Mouse (Mus musculus) ovary, postnatal 10 days (tissue): Measurements from ENCODE around the gene Adk.
A peak's percentile ranks its signal among the peaks of the same experiment; 100 is the strongest.
"Not testable (repeated sequence)": the region's sequence is repeated elsewhere in the genome, so short reads cannot be mapped to it uniquely, and the experiment has no call there.

Experiments used
- DNase-seq: peaks from one replicate; pipeline ENCODE4 v3.0.0; 2022; ENCODE audit warnings: low spot score

Gene Adk

GRCm38 (mm10) chr14:21064321-21064720, 11.9 kb downstream of the Adk start:
- no peak for DNase-seq

DNA sequence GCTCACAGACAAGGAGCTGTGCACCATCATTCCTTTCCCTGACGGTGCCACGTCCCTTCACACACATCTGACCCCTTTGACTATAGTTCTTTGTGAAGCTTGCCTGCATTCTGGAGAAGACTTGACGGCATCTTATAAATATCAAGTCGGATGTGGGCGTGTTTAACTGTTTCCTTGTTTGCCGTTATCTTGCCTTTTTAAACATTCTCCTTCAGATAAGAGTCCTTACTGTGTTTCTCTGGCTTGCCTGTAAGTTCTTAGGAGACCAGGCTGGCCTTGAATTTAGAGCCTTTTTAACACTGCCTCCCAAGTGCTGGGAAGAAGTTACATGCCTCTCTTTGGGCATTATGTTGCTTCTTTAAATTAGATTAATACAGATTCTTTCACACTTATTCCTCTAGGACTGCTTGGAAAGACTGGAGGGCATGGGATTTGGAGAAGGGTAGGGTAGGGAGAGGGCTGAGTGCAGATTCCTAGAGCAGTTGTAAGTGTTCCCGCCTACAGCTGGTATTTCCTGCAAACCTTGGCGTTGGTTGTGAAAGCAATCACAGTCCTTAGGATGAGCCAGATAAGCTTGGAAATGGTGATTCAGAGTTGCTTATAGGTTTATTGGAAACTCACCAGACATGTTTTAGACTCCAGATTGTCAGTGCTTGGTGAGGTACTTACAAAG, 13.3 kb downstream of the Adk start:
- no peak for DNase-seq

GRCm38 (mm10) chr14:21069594-21069993, 17.2 kb downstream of the Adk start:
- DNase-seq, result no peak

GRCm38 (mm10) chr14:21073981-21074380, 21.6 kb downstream of the Adk start:
- DNase-seq, result no peak

DNA sequence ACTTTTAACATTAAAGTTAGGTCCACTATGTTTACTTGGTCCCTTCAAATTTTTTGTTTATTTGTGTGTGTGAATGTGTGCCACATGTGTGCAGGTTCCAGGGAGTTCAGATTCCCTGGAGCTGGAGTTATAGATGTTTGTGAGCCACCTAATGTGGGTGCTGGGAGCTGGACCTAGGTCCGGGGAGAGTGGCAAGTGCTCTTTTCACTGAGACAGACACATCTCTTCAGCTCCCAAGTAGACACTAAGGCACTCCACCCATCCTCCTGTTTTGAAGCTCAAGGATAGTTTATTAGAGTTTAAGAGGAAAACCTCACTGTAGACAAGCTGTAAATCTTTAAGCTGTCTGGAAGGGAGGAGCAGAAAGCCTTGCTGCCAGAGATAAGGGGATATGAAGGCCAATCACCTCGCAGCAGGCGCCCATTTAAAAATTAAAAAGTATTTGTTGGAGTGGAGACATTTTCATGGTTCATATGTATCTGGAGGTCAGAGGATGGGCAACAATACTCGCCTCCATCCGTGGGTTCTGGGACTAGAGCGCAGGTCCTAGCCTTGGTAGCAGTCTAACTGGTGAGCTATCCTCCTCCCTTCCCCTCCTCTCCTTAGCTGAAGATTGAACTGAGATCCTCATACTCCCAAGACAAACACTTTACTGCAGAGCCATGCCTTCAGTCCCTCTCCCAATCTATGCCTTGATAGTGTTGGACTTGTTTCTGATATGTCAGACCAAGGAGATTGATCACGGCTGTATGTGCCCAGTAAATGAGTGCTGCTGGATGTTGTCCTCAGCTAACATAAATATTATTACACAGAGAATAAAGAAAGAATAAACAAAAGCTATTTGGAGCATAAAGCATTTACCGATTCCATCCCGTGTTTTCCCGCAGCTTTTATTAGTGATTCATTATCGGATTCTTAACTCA, 22.3 kb downstream of the Adk start:
- DNase-seq, result no peak

DNA sequence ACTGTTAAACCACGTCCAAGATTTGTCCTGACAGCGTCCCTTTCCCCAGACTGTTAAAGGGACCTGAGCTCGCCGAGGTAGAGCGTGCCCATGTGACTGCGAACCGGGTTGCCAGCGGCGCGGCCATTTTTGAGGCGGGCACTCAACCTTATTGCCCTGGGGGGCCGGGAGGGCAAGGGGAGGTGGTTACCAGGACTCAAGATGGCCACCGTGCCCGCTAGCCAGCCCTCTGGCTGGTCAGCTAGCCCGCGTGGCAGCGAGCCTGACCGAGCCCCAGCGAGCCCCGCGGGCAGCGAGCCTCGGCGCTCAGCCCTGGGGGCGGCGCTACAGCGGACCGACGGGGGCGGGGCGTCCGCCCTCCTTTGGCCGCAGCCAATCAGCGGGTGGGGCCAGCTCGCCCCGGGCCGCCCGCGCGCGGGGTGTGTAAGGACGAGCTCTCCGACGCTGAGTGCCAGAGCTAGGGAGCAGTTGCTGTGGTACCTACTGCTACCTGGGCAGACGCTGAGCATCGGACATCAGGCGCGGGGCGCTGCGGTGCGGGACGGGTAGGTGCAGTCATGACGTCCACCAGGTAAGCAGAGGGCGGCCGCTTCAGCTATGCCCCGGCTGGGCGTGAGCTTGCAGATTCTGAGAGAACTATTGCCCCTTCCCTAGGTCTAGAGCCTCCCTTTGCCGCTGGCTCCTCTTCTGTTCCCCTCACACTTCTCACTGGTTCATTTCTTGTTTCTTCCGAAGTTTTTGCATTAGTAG, 23.6 kb downstream of the Adk start:
- peak; percentile 82 for DNase-seq

GRCm38 (mm10) chr14:21076501-21077194, 24.3 kb downstream of the Adk start:
- DNase-seq, result no peak

DNA sequence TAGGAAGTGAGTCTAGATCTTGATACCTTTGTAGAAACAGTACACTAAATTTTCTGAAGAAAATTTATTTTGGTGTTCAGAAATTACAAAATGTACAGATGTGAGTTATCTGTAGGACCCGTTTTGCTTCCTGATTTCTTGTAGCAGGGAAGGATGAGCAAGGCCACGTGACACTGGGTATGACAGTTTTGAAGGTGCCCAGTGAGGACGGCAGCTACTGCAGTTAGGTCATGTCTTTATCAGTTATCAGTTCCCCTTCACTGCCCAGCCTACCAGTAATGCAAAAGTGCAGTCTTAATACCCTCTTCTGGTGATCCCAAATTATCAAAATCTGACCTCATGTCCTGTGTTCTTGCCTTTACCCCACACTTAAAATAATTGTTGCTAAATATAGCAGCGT, 25.6 kb downstream of the Adk start:
- DNase-seq, result no peak

DNA sequence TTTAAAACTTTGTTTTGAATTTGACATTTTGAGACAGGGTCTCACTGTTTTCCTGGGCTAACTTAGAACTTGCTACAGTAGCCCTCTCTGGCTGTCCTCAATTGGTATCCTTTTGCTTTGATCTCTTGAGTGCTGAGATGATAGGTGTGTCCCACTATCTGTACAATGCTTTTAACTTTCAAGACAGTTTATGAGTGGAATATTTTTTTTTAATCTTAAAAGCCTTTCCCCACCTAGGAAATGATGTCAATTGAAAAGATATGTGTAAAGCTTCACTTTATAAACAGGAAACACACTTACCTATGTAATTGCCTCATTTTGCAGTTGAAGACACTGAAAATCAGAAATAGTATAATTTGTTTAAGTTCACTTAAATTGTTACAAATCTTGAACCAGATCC, 26.1 kb downstream of the Adk start:
- no peak for DNase-seq

GRCm38 (mm10) chr14:21082823-21083222, 30.4 kb downstream of the Adk start:
- DNase-seq, result no peak

GRCm38 (mm10) chr14:21085666-21086065, 33.3 kb downstream of the Adk start:
- DNase-seq, result no peak

DNA sequence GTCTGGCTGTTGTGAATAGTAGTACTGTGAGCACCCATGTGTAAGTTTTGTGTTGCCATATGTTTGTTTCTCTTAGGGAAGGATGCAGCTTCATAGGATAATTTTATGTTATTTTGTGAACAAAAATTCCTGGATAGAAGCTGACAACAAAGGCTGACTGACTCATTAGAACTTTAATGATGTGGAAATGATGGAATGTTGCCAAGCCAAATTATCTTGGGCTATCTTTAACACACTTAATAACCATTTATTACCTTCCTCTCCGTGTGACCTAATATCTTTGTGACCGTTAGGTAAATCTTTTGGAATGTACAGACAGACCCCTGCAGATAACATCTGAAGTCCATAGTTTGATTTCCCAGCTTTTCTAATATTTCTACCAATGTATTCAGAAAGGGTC, 33.7 kb downstream of the Adk start:
- DNase-seq, result no peak

DNA sequence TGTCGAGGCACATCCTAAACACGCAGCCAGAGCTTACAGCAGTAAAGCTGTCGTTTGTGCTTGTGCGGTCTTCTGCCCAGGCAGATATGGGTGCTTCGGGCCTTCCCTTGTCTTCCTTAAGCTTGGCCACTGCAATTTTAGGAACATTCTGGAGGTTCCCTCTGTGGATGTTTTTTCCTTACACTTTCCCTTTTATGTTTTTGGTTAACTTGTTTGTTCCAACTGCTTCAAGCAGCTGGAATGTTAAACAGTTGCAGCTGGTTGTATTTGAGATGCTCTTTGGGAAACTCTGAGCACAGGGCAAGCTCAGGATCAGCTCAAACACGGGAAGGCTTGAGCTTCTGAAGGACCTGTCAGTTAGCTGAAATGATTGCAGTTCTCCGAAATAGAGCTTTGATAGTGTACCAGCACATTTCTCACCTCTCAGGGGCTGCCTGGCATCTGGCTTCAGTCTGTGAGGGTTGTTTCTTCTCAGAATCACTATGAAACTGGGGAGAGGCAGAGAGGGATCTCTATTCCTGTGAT, 34.5 kb downstream of the Adk start:
- DNase-seq, result no peak

DNA sequence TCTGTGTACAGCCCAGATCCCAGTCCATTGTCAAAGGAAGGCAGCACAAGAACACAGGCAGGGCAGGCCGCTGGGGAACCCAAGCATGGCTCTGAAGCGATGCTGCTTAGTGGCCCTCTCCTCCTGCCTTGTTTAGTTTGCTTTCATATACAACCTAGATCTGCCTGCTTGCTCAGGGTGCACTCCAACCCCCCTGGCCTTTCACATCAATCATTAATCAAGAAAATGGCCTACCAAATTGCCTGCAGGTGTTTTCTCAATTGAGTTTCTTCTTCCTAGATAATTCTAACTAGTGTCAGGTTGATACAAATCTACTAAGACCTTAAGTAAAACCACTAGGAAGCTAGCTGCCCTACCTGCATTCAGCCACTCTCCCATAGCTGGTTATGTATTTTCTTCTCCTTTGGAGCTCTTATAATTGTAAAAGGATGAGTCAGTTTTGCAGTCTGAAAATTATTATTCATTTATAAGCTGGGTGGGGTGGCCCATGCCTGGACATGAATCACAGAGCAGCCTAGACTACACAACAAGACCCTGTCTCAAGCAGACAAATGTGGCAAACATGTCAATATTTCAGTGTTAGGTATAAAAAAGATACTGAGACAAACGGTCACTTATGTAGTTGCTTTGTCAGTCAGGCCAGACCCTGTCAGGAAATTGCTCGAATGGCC, 35.2 kb downstream of the Adk start:
- no peak for DNase-seq

DNA sequence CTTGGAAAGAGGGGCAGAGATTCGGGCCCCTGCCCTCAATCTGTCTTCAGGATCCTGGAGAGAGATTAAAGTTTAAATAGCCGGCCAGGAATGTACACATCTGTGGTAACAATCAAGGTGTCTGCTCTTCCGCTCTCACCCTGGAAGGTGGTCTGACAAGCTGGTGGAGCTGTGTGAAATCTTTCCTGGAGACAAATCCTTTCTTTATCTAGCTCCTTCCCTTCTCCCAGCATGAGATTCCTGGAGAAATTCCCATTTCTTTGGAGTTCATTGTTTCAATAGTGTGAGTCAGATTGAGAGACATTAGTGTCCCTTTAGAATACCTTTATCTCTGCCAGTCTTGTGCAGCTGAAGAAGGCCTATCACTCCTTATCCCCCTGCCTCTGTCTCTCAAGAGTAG, 36.4 kb downstream of the Adk start:
- no peak for DNase-seq

GRCm38 (mm10) chr14:21090400-21090799, 38.0 kb downstream of the Adk start:
- DNase-seq, result no peak

GRCm38 (mm10) chr14:21090930-21091486, 38.6 kb downstream of the Adk start:
- no peak for DNase-seq

DNA sequence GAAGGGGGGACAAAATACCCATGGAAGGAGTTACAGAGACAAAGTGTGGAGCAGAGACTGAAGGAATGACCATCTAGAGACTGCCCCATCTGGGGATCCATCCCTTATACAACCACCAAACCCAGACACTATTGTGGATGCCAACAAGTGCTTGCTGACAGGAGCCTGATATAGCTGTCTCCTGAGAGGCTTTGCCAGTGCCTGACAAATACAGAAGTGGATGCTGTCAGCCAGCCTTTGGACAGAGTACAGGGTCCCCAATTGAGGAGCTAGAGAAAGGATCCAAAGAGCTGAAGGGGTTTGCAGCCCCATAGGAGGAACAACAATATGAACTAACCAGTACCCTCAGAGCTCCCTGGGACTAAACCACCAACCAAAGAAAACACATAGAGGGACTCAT, 41.8 kb downstream of the Adk start:
- not testable (repeated sequence) for DNase-seq

DNA sequence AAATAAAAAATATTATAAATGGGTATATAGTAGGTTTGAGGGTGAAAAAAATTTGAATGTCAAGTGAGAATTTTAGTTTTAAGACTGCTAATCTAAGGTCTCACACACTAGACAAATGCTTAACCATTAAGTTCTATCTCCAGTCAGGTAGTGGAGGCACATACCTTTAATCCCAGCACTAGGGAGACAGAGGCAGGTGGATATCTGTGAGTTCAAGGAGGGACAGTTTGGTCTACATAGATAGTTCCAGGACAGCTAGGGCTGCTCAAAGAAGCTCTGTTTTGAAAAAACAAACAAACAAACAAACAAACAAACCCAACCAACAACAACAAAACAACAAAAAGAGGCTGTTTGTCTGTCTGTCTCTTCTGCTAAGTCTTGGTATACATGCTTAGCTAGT, 43.9 kb downstream of the Adk start:
- DNase-seq, result no peak

DNA sequence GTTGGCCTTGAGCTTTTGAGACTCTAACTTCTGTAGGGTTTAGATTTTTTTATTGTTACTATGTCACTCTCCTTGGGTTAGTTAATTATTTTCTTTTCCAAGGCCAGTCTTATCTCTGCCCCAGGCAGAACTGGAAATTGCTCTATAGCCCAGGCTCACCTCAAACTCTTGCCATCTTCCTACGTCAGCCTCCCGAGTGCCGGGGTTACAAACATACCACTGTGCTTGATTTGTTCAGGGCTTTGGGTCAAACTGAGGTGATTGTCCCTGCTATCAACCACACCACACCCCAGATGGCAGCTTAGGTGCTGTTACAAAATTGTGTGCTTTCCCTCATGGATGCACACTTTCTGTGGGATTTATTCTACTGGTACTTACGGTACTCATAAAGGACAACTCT, 44.3 kb downstream of the Adk start:
- DNase-seq, result no peak

- no peak for DNase-seq
Observed at GRCm38 (mm10) chr14:21099371-21099770, 47.0 kb downstream of the Adk start.
